Mouse (Mus musculus) ES-Bruce4 (cell line): ENCODE data around the gene Rab5if. TPM values are rescaled to one million over a fixed set of nuclear protein-coding genes. Genes with fewer than 3 reads are reported as not detected.
A peak's percentile ranks its signal among the peaks of the same experiment; 100 is the strongest.
"Not testable (repeated sequence)": the region's sequence is repeated elsewhere in the genome, so short reads cannot be mapped to it uniquely, and the experiment has no call there.

Source experiments
- H3K27ac ChIP-seq: 2 replicates; pipeline ENCODE4 v1.5.1; 2012; ENCODE audit warnings: low read length, inconsistent platforms; ENCODE audit not compliant: insufficient read depth
- H3K27me3 ChIP-seq: 2 replicates; pipeline ENCODE4 v1.6.1; 2012; ENCODE audit warnings: mild to moderate bottlenecking, low read length, inconsistent platforms; ENCODE audit not compliant: control insufficient read depth, poor library complexity, insufficient read depth, severe bottlenecking
- H3K36me3 ChIP-seq: 2 replicates; pipeline ENCODE4 v1.6.1; 2012; ENCODE audit warnings: inconsistent platforms, mild to moderate bottlenecking, low read length, moderate library complexity; ENCODE audit not compliant: control insufficient read depth, poor library complexity, insufficient read depth, severe bottlenecking
- H3K4me1 ChIP-seq: one replicate; pipeline ENCODE4 v1.8.1; 2011; ENCODE audit warnings: low read length; ENCODE audit not compliant: control insufficient read depth, insufficient read depth
- H3K4me3 ChIP-seq: 2 replicates; pipeline ENCODE4 v1.5.1; 2011; ENCODE audit warnings: low read depth, mild to moderate bottlenecking, low read length
- H3K9ac ChIP-seq: 2 replicates; pipeline ENCODE4 v1.6.1; 2012; ENCODE audit warnings: low read depth, mild to moderate bottlenecking, inconsistent platforms; ENCODE audit not compliant: poor library complexity, severe bottlenecking
- H3K9me3 ChIP-seq: replicated peaks from 2 replicates; pipeline ENCODE4 v1.6.1; 2012; ENCODE audit warnings: mild to moderate bottlenecking, low read length, inconsistent platforms; ENCODE audit not compliant: control insufficient read depth, poor library complexity, insufficient read depth, severe bottlenecking
- CTCF ChIP-seq: IDR thresholded peaks from one replicate; pipeline ENCODE4 v1.8.1; 2011; ENCODE audit warnings: low read depth, low read length
- EP300 ChIP-seq: IDR thresholded peaks from 2 replicates; pipeline ENCODE4 v1.6.1; 2011; ENCODE audit warnings: low read depth, low read length; ENCODE audit not compliant: insufficient read depth
- POLR2A ChIP-seq: IDR thresholded peaks from one replicate; pipeline ENCODE4 v1.8.1; 2011; ENCODE audit warnings: low read length; ENCODE audit not compliant: insufficient read depth
- polyA plus RNA-seq: library from polyadenylated mRNA; stranded (reverse); fragments of >200 nt; gene quantifications from 2 replicates; pipeline ENCODE4 v1.2.4, GENCODE M21; 2011; ENCODE audit warnings: low read depth; ENCODE audit not compliant: missing spikeins, insufficient read depth, insufficient read length

Gene Rab5if
- polyA plus RNA-seq, 1 experiment = 98.2 TPM

DNA sequence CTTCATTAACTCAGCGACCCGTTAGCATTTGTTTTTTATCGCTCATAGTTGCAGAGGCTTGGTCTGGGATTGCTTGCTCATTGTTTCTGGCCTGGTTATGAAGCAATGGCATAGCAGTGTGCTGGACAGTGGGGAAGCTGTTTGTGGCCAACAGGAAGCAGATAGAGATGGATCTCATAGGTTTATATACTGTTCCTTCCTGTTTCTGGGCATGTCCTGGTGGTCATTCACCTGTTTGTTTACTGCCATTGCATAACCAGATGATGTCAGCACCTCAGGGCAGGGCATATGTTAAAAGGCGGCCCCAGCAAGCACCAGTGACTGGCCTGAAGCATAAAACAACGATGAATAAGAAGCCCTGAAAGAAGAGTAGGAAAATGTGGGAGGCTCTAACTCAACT lies 12.4 kb upstream of the Rab5if start:
- Histone ChIP-seq H3K27me3 (no peaks in the 10 kb centered on the region), H3K4me3 (no peak overlapping the region), H3K4me1 (peaks cover 3% of the 10 kb centered on the region), H3K27ac (no peak overlapping the region), H3K9me3 (no peaks in the 10 kb centered on the region), H3K9ac (no peak overlapping the region), H3K36me3 (peaks cover 29% of the 10 kb centered on the region)
- TF ChIP-seq POLR2A (no peak), CTCF (no peak), EP300 (no peak)

DNA sequence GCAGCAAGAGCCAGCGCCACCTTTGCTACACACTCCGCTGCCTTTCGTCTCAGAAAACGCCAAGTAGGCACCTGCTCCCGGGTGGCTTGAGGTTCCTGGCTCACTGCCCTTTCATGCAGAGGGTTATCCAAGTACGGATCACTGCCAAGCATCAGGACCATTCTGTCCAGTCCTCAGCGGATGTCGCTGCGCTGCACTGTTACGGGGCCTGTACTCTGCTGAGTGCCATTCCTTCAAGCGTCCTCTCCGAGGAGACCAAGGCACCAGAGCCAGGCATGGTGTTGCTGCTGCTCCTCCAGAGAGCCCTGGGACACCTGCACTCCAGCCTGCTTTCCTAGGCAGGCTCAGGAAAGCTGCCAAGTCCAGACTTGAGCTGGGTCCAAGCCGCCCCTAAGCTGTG lies 9.3 kb upstream of the Rab5if start:
- not testable (repeated sequence) for H3K27me3 ChIP-seq, H3K9me3 ChIP-seq, H3K4me1 ChIP-seq, H3K4me3 ChIP-seq, H3K27ac ChIP-seq, H3K9ac ChIP-seq
- H3K36me3 ChIP-seq = peaks cover 23% of the 10 kb centered on the region

GRCm38 (mm10) chr2:156853999-156854771 lies 8.7 kb upstream of the Rab5if start:
- H3K36me3 ChIP-seq = peaks cover 23% of the 10 kb centered on the region
- not testable (repeated sequence) for H3K27ac ChIP-seq, H3K27me3 ChIP-seq, H3K9ac ChIP-seq, H3K4me1 ChIP-seq, H3K9me3 ChIP-seq, H3K4me3 ChIP-seq
- peak; percentile 53 for TF ChIP-seq CTCF

GRCm38 (mm10) chr2:156856311-156856710 lies 6.6 kb upstream of the Rab5if start:
- TF ChIP-seq CTCF (no peak), EP300 (no peak), POLR2A (no peak)
- Histone ChIP-seq H3K4me3 (no peak overlapping the region), H3K36me3 (peaks cover 8% of the 10 kb centered on the region), H3K9ac (no peak overlapping the region), H3K4me1 (no peaks in the 10 kb centered on the region), H3K9me3 (no peaks in the 10 kb centered on the region), H3K27ac (no peak overlapping the region), H3K27me3 (no peaks in the 10 kb centered on the region)

- H3K9me3 ChIP-seq = no peaks in the 10 kb centered on the region
- H3K27me3 ChIP-seq = no peaks in the 10 kb centered on the region
- no peaks in the 10 kb centered on the region for H3K4me1 ChIP-seq
- TF ChIP-seq EP300 = no peak
- no peak for TF ChIP-seq POLR2A
- TF ChIP-seq CTCF = no peak
- 0 out of 2 replicates have a peak, but pooled peaks cover 3% of the 10 kb centered on the region for H3K36me3 ChIP-seq
- H3K27ac ChIP-seq = no peak overlapping the region
- H3K4me3 ChIP-seq = no peak overlapping the region
- no peak overlapping the region for H3K9ac ChIP-seq
Observed at GRCm38 (mm10) chr2:156857385-156857791, 5.5 kb upstream of the Rab5if start.

DNA sequence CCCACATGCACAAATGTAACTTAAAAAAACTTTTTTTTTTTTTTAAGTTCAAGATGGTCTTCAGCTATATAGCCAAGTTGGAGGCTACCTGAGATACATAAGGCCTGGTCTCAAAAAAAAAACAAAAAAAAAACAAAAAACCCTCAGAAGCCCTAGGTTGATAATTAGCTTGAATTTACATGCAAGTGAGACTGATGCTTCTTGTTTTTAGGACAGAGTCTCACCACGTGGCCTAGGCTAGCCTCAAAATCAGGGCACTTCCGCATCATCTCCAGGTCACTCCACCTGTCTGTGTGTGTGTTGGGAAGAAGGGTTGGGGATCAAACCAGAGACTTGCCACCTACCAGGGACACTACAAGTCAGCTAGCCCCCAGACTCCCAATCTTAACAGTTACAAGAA lies 5.1 kb upstream of the Rab5if start, which contains the start of gene 4930518I15Rik:
TSS of gene 4930518I15Rik (minus strand) at position 112 of the 400 bp plus-strand sequence.
- Histone ChIP-seq H3K4me1 (no peaks in the 10 kb centered on the region), H3K27me3 (no peaks in the 10 kb centered on the region), H3K9ac (no peak within 1 kb of the TSS), H3K27ac (no peak within 1 kb of the TSS), H3K36me3 (0 out of 2 replicates have a peak, but pooled peaks cover 3% of the 10 kb centered on the region), H3K9me3 (no peaks in the 10 kb centered on the region), H3K4me3 (no peak within 1 kb of the TSS)
- no peak for TF ChIP-seq EP300
- TF ChIP-seq POLR2A = no peak
- no peak for TF ChIP-seq CTCF
